Mouse (Mus musculus) spleen, postnatal 14 days (tissue): ENCODE results near the gene Tbc1d12.

Experiments
- DNase-seq, 2 experiments: peaks; one replicate each; pipeline ENCODE4 v3.0.0; 2021 to 2022; ENCODE audit warnings: low spot score in 2 of 2

The Tbc1d12 gene

DNA sequence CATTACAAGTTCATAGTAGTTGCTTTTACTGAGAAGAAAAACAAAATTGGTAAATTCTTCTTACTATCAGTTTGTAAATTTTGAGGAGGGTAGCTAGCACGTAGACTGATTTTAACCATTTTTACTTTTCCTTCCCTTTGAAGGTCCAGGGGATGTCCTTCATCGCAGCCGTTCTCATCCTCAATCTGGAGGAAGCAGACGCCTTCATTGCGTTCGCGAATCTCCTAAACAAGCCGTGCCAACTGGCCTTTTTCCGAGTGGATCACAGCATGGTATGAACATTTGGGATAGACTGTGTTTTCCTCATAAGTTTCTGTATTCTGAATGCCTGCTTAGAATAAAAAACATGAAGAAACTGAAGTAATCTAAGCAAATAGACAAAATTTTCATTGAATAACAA is 77.4 kb downstream of the Tbc1d12 start:
- DNase-seq: no peak

DNA sequence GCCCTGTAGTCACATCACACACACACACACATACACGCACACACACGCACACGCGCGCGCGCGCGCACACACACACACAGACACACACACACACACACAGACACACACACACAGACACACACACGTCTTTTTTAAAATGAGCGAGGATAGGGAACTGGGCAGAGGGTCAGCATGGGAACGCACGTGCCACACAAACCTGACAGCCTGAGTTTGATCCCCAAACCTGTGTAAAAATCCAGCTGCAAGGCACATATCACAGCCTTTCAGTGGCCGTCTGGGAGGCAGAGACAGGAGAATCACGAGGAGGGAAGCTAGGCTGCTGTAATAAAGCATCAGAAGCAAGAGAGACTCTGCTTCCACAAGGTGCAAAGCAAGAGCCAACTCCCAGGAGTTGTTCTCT is 78.5 kb downstream of the Tbc1d12 start:
- no peak for DNase-seq

DNA sequence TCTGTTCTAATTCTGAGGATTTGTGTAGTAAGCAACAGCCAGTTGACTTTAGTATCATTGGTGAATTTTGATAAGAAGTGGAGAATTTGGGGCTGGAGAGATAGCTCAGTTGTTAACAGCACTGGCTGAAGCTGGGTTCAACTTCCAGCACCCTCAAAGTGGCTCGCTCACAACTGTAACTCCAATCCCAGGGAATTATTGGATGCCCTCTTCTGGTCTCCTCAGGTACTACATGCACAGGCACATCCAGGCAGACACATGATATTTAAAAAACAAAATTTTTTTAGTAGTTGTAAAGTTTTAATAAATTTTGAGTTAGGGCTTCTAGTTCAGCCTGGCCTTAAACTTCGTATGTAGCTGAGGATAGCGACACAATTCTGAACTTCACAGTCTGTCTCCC is 79.3 kb downstream of the Tbc1d12 start:
- DNase-seq: peak in 1 of 2 experiments; percentile 9

DNA sequence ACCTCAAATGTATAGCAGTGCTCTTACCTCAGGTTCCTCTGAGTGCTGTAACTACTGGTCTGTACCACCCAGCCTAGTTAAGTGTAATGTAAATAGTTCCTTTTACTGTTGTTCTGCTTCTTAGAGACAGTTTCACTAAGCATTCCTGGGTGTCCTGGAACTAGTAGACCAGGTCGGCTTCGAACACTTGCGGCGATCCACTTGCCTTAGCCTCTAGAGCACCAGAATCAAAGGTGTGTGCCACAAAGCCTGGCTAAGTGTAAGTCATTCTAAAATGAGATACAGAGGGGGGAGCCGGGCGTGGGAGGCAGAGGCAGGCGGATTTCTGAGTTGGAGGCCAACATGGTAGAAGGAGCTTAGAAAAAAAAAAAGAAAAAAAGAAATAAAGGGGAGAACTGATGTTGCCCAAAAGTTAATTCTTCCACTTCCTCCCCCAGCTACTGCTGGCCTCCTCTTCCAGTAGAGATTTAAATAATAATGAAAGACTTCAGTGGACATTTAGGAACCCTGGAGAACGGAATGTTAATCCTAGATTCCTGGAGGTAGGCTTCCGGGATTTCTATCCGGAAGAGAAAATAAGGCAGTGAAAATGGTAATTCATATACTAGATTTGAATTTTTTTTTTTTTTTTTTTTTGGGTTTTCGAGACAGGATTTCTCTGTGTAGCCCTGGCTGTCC is 92.2 kb downstream of the Tbc1d12 start:
- DNase-seq: no peak

DNA sequence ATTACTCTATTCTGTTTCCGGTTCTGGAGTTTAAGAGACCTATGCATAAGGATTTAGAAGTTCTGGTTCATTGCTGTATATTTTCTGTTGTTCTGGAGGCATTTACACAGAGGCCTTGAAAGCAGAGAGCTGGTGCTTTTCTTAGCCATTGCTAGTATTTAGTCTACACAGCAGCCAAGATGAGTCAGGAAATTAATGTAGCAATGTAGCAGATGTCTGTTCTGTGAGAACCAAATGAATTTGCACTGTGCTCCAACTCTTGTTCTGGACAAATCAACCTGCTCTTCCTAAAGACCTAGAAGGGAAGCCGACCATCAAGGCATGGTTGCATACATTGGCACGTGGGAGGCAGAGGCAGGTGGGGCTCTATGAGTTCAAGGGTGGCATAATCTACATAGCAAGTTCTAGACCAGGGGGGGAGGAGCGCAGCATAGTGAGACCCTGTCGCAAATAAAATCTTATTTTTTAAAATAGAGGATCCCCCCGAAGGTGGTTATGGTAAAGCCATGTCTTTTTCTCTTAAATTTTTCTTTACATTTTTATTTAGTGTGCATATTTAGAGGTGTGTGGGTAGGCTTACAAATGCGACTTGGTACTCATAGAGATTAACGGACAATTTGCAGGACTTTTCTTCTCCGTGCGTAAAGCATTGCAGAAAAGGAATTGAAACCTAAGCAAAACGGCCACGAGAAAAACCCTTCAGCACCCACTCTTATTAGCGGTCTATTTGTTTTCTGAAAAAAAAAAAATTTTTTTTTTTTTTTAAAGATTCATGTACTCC is 93.3 kb downstream of the Tbc1d12 start:
- no peak for DNase-seq

DNA sequence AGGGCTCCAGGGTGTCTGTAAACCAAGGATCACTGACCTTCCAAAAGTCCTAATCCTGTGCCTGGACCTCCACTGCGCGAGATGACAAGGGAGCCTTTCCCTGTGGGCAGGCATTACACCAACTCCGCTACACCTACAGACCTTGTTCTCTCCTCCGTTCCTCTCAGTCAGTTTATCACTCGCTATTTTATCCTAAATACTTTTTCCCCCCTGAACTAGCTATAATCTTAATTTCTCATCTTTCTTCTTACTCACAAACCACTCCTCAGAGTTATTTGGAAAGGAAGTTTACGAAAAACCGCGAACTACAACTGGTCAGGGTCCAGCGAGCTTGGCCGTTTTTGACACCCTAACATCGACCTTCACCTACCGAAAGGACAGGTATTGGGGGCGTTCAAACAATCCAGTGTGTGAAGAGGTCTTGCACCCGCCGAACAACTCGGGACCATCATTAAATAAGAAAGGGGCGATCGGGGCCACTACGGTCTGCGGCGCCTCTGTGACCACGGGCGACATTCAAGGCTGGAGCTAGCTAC is 93.9 kb downstream of the Tbc1d12 start:
- no peak for DNase-seq

DNA sequence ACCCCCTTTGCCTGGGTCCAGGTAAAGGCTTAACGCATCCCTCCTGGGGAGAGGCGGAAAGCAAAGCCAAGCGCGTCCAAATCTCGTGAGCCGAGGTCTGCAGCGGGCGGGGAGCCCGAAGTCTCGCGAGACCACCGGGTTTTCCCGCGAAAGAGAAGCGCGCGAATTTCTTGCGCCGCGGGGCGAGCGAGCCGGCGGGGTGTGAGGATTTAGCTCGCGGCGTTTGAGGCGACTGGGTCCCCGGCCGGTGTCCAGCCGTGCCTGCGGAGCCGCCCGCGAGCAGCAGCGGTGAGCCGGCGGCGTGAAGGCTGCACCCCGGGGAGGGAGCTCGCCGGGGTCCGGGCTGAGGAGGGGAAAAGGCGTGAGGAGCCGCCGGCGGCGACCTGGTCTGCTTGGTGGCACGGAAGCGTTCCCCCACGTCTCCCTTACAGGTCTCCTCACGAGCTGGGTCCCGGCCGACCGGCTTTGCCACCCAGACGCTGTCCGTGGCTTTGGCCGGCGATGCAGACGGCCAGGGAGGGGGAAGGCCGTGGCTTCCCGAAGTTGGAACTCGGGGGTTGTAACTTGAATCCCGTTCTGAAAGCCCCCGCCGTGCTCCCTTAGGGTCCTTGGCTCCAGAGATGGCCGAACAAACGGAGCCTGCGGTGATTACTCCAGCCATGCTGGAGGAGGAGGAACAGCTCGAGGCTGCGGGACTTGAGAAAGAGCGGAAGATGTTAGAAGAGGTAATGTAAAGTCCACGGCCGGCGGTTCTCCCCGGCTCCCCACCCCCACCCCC is 94.6 kb downstream of the Tbc1d12 start, which contains the start of gene Hells:
Hells (plus strand) TSS at position 128 of the 778 bp plus-strand sequence.
- DNase-seq: peak; percentile 80 to 87

DNA sequence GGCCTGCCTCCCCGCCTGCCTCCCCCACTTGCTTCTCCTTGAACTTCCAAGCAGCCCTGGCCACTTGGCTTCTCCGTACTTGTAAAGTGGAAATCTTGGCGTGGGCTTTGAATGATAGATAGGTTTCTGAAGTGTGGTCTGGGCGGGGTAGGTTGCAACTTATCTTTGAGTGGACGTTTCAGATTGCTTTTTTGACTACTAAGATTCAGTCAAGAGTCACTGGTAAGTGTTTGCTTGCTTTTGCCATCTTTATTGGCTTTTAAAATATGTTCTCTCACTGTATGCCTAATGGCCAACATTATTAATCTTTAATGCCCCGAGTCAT is 95.1 kb downstream of the Tbc1d12 start:
- no peak for DNase-seq

DNA sequence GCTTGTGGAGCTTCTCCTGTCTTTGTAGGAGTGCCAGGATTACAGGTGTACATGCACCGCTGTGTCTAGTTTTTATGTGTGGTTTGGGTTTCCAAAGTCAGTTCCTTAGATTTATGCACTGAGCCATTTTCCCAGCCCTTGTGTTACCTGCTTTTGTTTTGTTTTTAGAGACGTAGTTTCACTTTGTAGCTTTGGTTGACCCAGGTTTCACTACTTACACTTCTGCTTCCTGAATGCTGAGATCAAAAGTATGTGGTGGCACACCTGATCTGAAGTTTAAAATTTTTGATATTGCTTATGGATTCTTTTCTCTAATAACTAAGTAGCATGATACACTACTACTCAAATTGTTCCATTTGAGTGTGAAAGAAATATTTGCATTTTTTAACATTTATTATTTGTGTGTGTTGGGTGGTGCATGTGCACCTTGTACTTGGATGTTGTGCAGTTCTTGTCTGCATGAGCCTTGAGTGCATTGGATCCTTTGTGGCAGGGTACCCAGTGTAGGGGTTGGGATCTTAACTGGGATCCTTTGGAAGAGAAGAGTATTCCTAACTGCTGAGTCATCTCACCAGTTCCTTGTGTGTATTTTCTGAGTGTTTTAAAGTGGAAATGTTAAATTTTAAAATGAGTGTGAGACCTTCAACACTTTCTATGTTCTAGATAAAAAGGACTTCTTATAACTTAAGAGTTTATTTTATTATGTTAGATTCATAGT is 108.4 kb downstream of the Tbc1d12 start:
- DNase-seq: no peak
